Mouse (Mus musculus): ENCODE results near the gene Gsdma3.
"Not testable (repeated sequence)": the region's sequence is repeated elsewhere in the genome, so short reads cannot be mapped to it uniquely, and the experiment has no call there.

The Gsdma3 gene

GRCm38 (mm10) chr11:98597363-98597762, 28.8 kb upstream of the Gsdma3 start:
- DNase-seq = no peak

DNA sequence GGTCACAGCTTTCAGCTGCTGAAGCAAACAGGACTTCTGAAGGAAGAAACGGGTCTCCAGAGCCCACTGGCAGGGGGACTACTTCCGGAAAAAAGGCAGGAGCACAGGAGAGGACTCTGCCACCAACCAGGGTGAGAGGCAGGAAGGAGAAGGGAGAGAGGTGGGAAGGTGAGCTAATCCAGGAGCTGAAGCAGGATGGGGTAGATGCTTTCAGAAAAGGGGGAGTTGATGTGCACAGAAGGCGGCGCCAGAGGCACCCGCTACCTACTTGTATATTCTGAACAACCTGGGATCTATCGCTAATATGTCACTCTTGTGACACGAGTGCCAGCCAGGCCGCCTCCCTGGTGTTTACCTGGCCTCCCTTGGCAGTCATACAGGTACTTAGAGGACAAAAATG, 28.2 kb upstream of the Gsdma3 start, which contains the start of gene Lrrc3c:
Lrrc3c (plus strand) TSS at position 301 of the 400 bp plus-strand sequence.
- DNase-seq = no peak

DNA sequence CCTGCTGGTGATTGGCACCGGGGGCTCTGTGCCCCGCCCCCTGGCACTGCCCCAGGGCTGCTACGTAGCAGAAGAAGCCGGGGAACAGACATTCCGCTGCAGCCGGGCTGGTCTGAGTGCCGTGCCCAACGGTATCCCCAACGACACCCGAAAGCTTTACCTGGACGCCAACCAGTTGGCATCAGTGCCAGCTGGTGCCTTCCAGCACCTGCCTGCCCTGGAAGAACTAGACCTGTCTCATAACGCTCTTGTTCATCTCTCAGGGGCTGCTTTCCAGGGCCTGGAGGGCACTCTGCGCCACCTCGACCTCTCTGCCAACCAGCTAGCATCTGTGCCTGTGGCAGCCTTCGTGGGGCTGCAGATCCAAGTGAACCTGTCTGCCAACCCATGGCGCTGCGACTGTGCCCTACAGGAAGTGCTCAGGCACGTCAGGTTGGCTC, 27.3 kb upstream of the Gsdma3 start:
- DNase-seq = no peak

DNA sequence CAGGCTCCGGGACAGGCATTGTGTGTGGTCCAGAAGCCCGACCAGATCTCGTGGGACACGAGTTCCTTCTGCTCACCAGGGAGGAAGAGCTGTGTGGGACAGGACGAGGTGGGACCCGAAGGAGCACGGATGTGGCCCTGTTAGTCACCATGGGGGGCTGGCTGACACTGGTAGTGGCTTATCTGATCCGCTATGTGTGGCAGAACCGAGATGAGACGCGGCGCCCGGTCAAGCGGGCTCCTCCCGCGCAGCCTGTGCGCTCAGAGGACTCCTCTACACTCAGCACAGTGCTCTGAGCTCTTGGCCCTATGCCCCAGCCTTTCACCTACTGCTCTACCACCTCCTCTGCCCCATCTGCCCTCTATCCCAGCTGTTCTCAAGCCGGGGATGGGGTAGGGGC, 26.9 kb upstream of the Gsdma3 start:
- no peak for DNase-seq

DNA sequence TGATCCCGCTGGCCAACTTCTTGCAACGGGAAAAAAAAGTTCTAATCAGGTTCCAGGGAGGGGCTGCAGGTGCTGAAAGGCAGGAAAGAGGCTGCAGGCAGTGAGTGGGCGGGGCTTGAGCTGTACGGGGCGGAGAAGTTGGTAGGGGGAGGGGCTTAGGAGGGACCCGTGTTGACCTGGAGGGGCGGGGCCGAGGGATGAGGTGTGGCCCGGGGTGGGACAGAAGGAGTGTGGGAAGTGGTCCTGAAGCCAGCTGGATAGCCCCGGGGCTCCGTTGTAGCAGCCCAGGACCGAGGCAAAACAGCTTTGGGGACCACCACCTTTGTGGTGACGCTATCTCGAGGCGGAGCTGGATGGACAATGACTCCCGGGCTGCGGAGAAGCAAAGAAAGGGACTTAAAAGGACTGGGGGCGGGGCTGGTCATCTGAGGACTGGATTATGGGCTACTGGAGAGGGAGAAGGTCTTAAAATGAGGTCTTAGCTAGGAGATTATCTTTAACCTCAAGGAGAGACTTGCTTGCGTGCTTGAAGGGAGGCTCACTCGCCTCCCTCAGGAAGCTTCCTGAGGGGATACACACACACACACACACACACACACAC, 24.0 kb upstream of the Gsdma3 start:
- no peak for DNase-seq

GRCm38 (mm10) chr11:98603953-98604352, 22.2 kb upstream of the Gsdma3 start:
- no peak for DNase-seq

DNA sequence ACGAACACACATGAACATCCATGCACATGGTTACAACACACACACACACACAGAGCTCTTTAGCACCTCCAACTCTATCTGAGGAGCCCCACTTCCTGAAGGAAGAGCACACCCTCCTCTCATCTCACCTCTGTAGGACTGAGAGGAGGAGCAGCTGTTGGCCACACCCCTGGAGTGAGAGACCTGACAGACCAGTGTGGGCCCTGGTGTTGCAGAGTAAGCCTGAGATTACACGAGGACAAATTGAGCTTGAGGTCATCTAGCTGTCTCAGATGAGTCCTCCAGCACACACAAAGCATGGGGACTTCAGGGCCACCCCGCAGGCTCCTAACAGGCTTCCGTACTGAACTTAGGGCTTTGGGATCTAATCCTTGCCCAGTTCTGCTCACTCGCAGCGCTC, 21.2 kb upstream of the Gsdma3 start:
- not testable (repeated sequence) for DNase-seq

- no peak for DNase-seq
These were observed 19.4 kb upstream of the Gsdma3 start for GRCm38 (mm10) chr11:98606763-98607162.

DNA sequence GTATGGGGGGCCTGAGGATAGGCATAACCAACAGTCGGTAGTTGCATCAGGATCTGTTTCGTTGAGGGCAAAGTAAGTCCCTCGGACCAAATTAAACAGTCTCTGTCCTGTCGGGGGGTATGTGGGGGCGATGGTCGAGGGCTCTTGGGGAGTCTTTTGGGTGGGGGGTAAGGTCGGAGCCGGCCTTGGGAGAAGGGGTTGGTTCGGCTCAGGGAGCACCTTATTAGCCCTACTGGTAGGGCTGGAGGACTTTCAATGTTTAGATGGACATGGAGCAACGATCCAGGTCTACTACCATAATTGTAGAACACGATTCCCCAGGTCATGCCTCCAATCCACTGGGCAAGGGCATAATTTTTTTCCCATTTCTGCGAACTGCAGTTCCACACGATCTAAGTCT, 5.4 kb upstream of the Gsdma3 start:
- DNase-seq = no peak

DNA sequence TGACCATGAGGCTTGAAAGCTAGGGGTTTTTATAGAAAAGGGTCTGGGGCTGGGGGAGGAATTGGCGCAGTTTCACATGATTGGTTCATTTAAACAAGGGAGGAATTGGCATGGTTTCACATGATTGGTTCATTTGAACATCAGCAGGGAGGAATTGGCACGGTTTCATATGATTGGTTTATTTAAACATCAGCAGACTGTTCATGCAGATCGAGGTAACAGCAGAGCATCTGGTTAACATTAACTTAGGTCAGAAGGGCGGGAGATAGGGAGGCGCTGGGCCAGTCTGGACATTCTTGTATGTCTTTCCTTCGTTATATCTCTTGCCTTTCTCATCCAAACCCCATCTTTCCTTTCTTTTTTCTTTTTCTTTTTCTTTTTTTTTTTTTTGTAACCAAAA, 2.2 kb upstream of the Gsdma3 start:
- DNase-seq = not testable (repeated sequence)

DNA sequence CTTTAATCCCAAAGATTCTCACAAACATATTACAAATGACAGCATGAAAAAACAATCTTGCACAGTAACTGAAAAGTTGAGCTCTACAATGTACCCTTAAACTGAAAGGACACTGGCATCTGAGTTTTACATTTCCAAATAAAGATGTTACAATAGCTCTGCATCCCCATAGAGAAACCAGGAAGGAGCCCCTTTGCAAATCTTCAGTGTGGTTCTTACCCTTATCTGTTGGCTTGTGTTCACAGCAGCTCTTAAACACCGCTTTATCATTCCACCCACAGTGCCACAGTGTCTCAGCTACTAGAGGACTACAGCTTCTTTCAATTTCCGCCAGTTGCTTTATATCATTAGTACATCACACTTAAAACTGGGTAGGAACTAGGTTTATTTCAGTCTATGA, 1.8 kb upstream of the Gsdma3 start:
- not testable (repeated sequence) for DNase-seq

GRCm38 (mm10) chr11:98628706-98629105, 2.5 kb downstream of the Gsdma3 start:
- DNase-seq = no peak

DNA sequence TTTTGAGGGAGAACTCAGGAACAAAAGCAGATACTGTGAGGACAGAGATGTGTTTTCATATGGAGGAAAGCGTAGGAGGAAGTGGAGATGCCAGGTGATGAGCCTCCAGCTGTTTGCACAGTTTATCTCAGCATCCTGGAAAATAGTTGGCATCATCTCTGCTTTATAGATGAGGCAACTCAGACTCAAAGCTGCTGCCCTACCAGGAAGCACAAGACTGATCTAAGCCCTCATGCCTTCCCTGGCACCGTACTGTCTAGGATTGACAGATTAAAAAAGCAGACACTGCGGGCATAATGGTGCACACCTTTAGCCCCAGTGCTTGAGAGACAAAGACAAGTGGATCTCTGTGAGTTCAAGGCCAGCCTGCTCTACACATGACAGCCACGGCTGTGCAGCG, 4.5 kb downstream of the Gsdma3 start:
- no peak for DNase-seq

GRCm38 (mm10) chr11:98635312-98635970, 9.3 kb downstream of the Gsdma3 start:
- not testable (repeated sequence) for DNase-seq

- DNase-seq = no peak
These were observed 11.3 kb downstream of the Gsdma3 start for GRCm38 (mm10) chr11:98637501-98637900.

DNA sequence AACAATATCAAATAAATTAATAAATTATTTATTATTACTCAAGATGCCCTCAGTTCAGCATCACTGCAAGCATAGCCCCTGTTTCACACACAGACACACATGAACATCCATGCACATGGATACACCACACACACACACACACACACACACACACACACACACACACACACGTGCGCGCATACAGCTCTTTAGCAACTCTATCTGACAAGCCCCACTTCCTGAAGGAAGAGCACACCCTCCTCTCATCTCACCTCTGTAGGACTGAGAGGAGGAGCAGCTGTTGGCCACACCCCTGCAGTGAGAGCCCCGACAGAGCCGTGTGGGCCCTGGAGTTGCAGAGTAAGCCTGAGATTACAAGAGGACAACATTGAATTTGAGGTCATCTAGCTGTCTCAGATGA, 13.9 kb downstream of the Gsdma3 start:
- no peak for DNase-seq

GRCm38 (mm10) chr11:98644757-98645156, 18.6 kb downstream of the Gsdma3 start:
- no peak for DNase-seq

DNA sequence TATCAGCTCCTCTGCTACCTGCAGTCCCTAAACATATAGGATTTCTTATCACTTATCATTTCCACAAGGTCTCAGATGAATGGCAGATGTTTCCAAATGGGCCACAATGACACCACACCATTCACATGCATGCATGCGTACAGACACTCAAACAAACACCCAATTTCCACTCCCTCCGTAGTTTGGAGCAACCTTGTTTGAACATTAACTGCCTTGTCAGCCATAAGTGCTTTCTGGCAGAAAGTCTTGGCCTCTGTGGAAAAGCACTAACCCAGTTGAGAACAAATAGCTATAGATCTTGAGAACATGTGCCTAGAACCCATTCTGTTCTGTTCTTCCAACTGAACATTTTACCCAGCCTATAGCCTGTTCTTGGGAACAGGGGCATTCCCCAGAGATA, 19.8 kb downstream of the Gsdma3 start:
- DNase-seq = no peak

- no peak for DNase-seq
These were observed 20.3 kb downstream of the Gsdma3 start, which contains the start of gene Gsdma2 for GRCm38 (mm10) chr11:98646459-98646858. TSS of gene Gsdma2 (plus strand) at chr11:98646759.

- peak; percentile 4 for DNase-seq
These were observed 28.9 kb downstream of the Gsdma3 start for GRCm38 (mm10) chr11:98655076-98655475.

GRCm38 (mm10) chr11:98660517-98660916, 34.4 kb downstream of the Gsdma3 start:
- DNase-seq = peak; percentile 13

DNA sequence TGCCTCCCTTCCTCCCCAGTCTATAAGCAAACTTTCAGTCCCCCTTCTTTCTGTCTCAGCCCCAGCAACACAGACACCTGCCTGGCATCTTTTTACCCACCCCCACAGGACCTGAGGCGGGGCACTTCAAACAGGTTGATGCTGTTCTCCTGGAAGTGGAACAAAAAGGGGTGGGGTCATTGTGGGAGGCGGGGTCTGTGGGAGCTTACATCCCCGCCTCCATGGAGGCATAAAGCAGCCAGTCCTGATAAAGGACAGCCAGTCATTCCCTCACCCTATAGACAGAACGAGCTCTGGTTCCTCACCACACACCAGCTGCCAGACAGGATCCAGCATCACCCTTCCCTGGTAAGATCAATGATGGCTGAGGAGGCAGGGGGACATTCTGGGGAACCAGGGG, 37.9 kb downstream of the Gsdma3 start, which contains the start of gene Gsdma:
Gsdma (plus strand) TSS at position 261 of the 400 bp plus-strand sequence.
- DNase-seq = no peak

DNA sequence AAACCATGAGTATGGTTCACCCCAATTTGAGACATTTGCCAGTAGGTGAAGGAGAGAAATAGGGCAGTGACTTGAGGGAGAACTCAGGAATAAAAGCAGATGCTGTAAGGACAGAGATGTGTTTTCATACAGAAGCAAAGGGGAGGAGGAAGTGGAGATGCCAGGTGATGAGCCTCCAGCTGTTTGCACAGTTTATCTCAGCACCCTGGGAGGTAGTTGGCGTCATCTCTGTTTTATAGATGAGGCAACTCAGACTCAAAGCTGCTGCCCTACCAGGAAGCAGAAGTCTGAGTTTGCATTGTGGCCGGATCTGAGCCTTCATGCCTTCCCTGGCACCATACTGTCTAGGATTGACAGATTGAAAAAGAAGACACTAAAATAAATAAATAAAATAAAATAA, 42.8 kb downstream of the Gsdma3 start:
- DNase-seq = no peak

- no peak for DNase-seq
These were observed 45.2 kb downstream of the Gsdma3 start for GRCm38 (mm10) chr11:98671284-98671815.
